Mouse (Mus musculus) T-helper 17 cell (primary cell): ENCODE data around the gene Tbl1xr1.

Experiments
- in situ Hi-C, 2 experiments: fragments of 300-600 bp; cut with MboI, MseI; formaldehyde crosslinking; loops; 1 replicate in 1 of 2; 2 replicates in 1 of 2; pipeline ENCODE4 v1.15.1; 2025; ENCODE audit warnings: high pct_unique_total_duplicates in 2 of 2

Tbl1xr1 gene

GRCm38 (mm10) chr3:22194185-22194856 is 117.9 kb downstream of the Tbl1xr1 start:
- in situ Hi-C loops: loop anchor here (5.0 to 10.0 kb wide), 4 partner anchors 102 to 260 kb away; no protein-coding TSS in a partner anchor

DNA sequence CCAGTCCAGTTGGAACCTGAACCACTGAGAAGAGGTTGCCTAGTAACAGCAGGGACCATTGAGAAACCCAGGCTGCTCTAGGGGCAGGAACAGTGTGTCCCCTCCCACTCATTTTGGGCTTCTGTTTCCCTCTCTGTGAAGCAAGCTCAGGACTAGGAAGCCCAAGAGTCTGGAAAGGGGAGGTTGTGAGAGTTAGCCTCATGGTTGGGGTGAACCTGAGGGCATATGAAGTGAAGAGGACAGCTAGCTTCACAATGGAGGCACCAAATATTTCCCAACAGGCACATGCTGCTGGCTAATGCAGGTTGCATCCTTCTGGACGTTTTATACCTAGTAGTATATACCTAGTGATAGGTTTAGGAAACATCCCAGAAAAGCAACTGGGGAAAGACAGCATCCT is 122.3 kb downstream of the Tbl1xr1 start:
- in situ Hi-C loops: loop anchor here in 1 of 2 experiments (10.0 kb wide), 1 partner anchor 264 kb away; no protein-coding TSS in a partner anchor

GRCm38 (mm10) chr3:22204186-22204585 is 127.7 kb downstream of the Tbl1xr1 start:
- in situ Hi-C loops: no loop called here

GRCm38 (mm10) chr3:22221557-22221956 is 145.1 kb downstream of the Tbl1xr1 start:
- in situ Hi-C loops: no loop called here

- in situ Hi-C loops: no loop called here
Measured at GRCm38 (mm10) chr3:22222351-22222750, 145.9 kb downstream of the Tbl1xr1 start.

DNA sequence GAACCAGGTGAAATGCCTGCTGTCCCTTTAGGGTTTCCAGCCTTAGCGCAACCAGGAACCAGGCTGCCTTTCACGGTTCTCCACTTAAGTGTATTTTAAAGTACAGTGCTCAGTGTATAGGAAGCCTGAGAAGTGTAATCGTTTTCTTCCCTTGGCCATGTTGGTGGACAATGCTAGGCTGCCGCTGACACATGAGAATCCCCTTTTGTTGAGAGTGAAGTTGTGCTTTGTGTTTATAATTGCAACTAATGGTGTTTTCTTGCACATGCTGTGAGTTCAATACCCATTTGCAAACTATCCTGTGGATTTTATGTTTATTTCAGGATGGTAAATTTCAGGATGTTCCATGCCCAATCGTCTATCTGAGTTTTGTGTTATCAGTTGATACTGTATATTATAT is 146.6 kb downstream of the Tbl1xr1 start:
- in situ Hi-C loops: no loop called here

DNA sequence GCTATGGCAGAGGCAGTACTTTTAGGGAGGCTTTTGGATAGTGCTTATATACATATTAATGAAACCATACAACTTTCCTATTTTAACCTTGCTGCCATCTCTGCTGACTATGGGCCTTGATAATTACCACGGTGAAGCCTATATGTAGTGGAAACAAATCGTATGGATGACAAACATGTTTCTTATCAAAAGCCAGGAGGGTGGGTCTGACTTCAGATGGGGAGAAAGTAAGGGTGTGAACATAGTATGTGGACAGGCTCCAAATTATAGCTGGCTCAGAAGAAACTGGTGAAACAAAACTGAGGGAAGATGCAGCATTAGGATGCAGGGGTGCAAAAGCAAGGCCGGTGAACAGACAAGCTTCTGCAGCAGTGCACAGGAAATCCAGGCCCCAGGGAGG is 151.6 kb downstream of the Tbl1xr1 start:
- in situ Hi-C loops: no loop called here

- in situ Hi-C loops: loop anchor here in 1 of 2 experiments (10.0 kb wide), 1 partner anchor 416 kb away; no protein-coding TSS in a partner anchor
Measured at GRCm38 (mm10) chr3:22230635-22231034, 154.2 kb downstream of the Tbl1xr1 start.

DNA sequence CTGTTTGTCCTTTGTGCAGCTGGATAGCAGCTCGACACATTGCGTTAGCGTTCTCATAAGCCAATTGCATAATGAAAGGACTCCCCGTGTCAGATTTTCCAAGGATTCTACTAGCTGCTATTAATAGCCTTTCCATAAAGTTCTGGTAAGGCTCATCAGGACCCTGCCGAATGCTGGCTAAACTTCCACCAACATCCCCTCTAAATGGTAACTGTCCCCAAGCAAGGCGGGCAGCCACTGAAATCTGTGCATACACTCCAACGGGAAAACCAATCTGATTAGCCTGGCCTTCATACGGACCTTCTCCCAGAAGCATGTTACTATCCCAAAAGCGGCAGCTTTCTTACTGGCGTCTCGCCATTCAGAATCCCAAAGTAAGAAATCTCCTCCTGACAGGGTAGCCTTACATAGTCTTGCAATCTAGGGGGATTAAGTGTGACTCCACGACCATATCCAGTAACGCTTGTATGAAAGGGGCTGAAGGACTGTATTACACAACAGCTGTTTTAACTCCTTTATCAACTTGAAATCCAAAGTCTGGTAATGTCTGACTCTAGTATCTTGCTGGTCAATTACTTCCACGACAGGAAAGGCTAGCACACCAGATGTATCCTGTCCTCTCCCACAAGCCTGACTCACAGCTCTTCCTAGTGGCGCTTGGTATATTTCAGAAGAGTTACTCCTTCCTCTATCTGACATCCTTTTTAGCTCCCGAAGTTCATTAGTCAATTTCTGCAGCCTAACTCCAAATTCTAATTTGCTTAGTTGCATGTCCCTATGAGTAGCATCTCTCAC is 161.9 kb downstream of the Tbl1xr1 start:
- in situ Hi-C loops: loop anchor here in 1 of 2 experiments (10.0 kb wide), 1 partner anchor 424 kb away; no protein-coding TSS in a partner anchor
